Mouse (Mus musculus) forebrain, embryonic 16.5 days (tissue): ENCODE data around the gene Pramel7. TPM values are rescaled to one million over a fixed set of nuclear protein-coding genes. Genes with fewer than 3 reads are reported as not detected.

Experiments used
- ATAC-seq: fragments of 200-750 bp; cut with Nextera tagmentation; 2 replicates; pipeline ENCODE4 v1.8.0; 2017; ENCODE audit warnings: mild to moderate bottlenecking, moderate library complexity
- H3K27ac ChIP-seq: fragments of 300-500 bp; sonication (generic); 2 replicates; pipeline ENCODE4 v1.5.1; 2014; ENCODE audit warnings: low read length, control low read depth
- H3K27me3 ChIP-seq: fragments of 300-500 bp; sonication (generic); replicated peaks from 2 replicates; pipeline ENCODE4 v1.6.1; 2014; ENCODE audit warnings: low read length; ENCODE audit not compliant: control insufficient read depth, insufficient read depth
- H3K36me3 ChIP-seq: fragments of 300-500 bp; sonication (generic); 2 replicates; pipeline ENCODE4 v1.6.1; 2014; ENCODE audit not compliant: control insufficient read depth, insufficient read depth
- H3K4me1 ChIP-seq: fragments of 300-500 bp; sonication (generic); replicated peaks from 2 replicates; pipeline ENCODE4 v1.6.1; 2014; ENCODE audit warnings: low read length; ENCODE audit not compliant: control insufficient read depth, insufficient read depth
- H3K4me2 ChIP-seq: fragments of 300-500 bp; sonication (generic); 2 replicates; pipeline ENCODE4 v1.6.1; 2014; ENCODE audit warnings: mild to moderate bottlenecking, low read length, control low read depth
- H3K4me3 ChIP-seq: fragments of 300-500 bp; sonication (generic); replicated peaks from 2 replicates; pipeline ENCODE4 v1.5.1; 2014; ENCODE audit warnings: mild to moderate bottlenecking, low read length, control low read depth
- H3K9ac ChIP-seq: fragments of 300-500 bp; sonication (generic); replicated peaks from 2 replicates; pipeline ENCODE4 v1.6.1; 2014; ENCODE audit warnings: low read depth, low read length, control low read depth
- H3K9me3 ChIP-seq: fragments of 300-500 bp; sonication (generic); 2 replicates; pipeline ENCODE4 v1.6.1; 2016; ENCODE audit warnings: low read length; ENCODE audit not compliant: control insufficient read depth
- WGBS: fragments of 180-500 bp; shearing (Covaris S2); extraction: QIAGEN DNeasy Blood & Tissue Kit; methylation state at CpG from one replicate; pipeline ENCODE4 v1.1.7; 2014; 5-methylcytosine and 5-hydroxymethylcytosine counted together
- polyA plus RNA-seq: library from polyadenylated mRNA; unstranded; fragments of >200 nt; fragmentation: Nextera tagmentation; extraction: Ambion mirVana; gene quantifications from 2 replicates; pipeline ENCODE4 v1.2.1, GENCODE M21; 2015

Gene Pramel7
- polyA plus RNA-seq, 1 experiment from 2014 or later: not detected

- Histone ChIP-seq H3K36me3 (no peaks in the 10 kb centered on the region), H3K9me3 (no peaks in the 10 kb centered on the region), H3K4me3 (no peak within 1 kb of the TSS), H3K27ac (no peak within 1 kb of the TSS), H3K4me1 (no peaks in the 10 kb centered on the region), H3K9ac (no peak within 1 kb of the TSS), H3K4me2 (no peak within 1 kb of the TSS), H3K27me3 (no peaks in the 10 kb centered on the region)
- no peak for ATAC-seq
- WGBS: 88% methylated on average over 6 of the region's 6 CpGs
Observed at GRCm38 (mm10) chr2:87506265-87506664, 9.4 kb upstream of the Pramel7 start, which contains the start of gene Pramel6. Gene Pramel6, plus strand, starts transcription at chr2:87506565.

GRCm38 (mm10) chr2:87482276-87482675 is 14.6 kb downstream of the Pramel7 start:
- Histone ChIP-seq H3K27ac (no peak overlapping the region), H3K9ac (no peak overlapping the region), H3K27me3 (no peaks in the 10 kb centered on the region), H3K9me3 (no peaks in the 10 kb centered on the region), H3K4me3 (no peak overlapping the region), H3K4me2 (no peak overlapping the region), H3K36me3 (no peaks in the 10 kb centered on the region), H3K4me1 (no peaks in the 10 kb centered on the region)
- no peak for ATAC-seq
- 73% methylated on average over 2 of the region's 2 CpGs for WGBS

GRCm38 (mm10) chr2:87481158-87481557 is 15.7 kb downstream of the Pramel7 start:
- no peaks in the 10 kb centered on the region for H3K36me3 ChIP-seq
- H3K27me3 ChIP-seq: no peaks in the 10 kb centered on the region
- no peak overlapping the region for H3K4me3 ChIP-seq
- no peak overlapping the region for H3K9ac ChIP-seq
- H3K4me2 ChIP-seq: no peak overlapping the region
- H3K9me3 ChIP-seq: no peaks in the 10 kb centered on the region
- whole genome bisulfite sequencing: 86% methylated on average over 4 of the region's 4 CpGs
- H3K4me1 ChIP-seq: no peaks in the 10 kb centered on the region
- ATAC-seq: no peak
- no peak overlapping the region for H3K27ac ChIP-seq

GRCm38 (mm10) chr2:87480207-87480606 is 16.7 kb downstream of the Pramel7 start:
- Histone ChIP-seq H3K27ac (no peak overlapping the region), H3K4me1 (no peaks in the 10 kb centered on the region), H3K9ac (no peak overlapping the region), H3K9me3 (no peaks in the 10 kb centered on the region), H3K27me3 (no peaks in the 10 kb centered on the region), H3K4me3 (no peak overlapping the region), H3K4me2 (no peak overlapping the region), H3K36me3 (no peaks in the 10 kb centered on the region)
- no peak for ATAC-seq

GRCm38 (mm10) chr2:87461769-87462168 is 35.1 kb downstream of the Pramel7 start:
- H3K36me3 ChIP-seq: no peaks in the 10 kb centered on the region
- no peaks in the 10 kb centered on the region for H3K4me1 ChIP-seq
- no peak overlapping the region for H3K4me2 ChIP-seq
- no peak for ATAC-seq
- H3K27me3 ChIP-seq: no peaks in the 10 kb centered on the region
- no peak overlapping the region for H3K27ac ChIP-seq
- WGBS: 96% methylated on average over 4 of the region's 4 CpGs
- H3K9me3 ChIP-seq: no peaks in the 10 kb centered on the region
- no peak overlapping the region for H3K9ac ChIP-seq
- H3K4me3 ChIP-seq: no peak overlapping the region

GRCm38 (mm10) chr2:87453662-87454061 is 43.2 kb downstream of the Pramel7 start, which contains the start of gene Olfr1126:
Gene Olfr1126, plus strand, starts transcription at chr2:87453962.
- H3K4me2 ChIP-seq: no peak within 1 kb of the TSS
- no peaks in the 10 kb centered on the region for H3K4me1 ChIP-seq
- no peak within 1 kb of the TSS for H3K4me3 ChIP-seq
- H3K9ac ChIP-seq: no peak within 1 kb of the TSS
- no peaks in the 10 kb centered on the region for H3K36me3 ChIP-seq
- no peaks in the 10 kb centered on the region for H3K27me3 ChIP-seq
- H3K27ac ChIP-seq: no peak within 1 kb of the TSS
- H3K9me3 ChIP-seq: no peaks in the 10 kb centered on the region
- ATAC-seq: no peak

Other genes with a start within 250 kb of the Pramel7 start
- not detected in 2 replicates for gene Olfr1115, start 249.1 kb downstream of the Pramel7 start, polyA plus RNA-seq
- not detected in 2 replicates for gene Olfr1116, start 229.6 kb downstream of the Pramel7 start, polyA plus RNA-seq
- not detected in 2 replicates for gene Olfr1118, start 189.5 kb downstream of the Pramel7 start, polyA plus RNA-seq
- gene Olfr1120, start 142.3 kb downstream of the Pramel7 start, polyA plus RNA-seq: not detected in 2 replicates
- gene Olfr1121, start 127.2 kb downstream of the Pramel7 start, polyA plus RNA-seq: not detected in 2 replicates
- gene Olfr1122, start 111.2 kb downstream of the Pramel7 start, polyA plus RNA-seq: not detected in 2 replicates
- gene Olfr1123, start 80.5 kb downstream of the Pramel7 start, polyA plus RNA-seq: not detected in 2 replicates
- 0.09 TPM in 1 of 2 replicates, not detected in the other for gene Olfr1124, start 66.8 kb downstream of the Pramel7 start, polyA plus RNA-seq
- not detected in 2 replicates for gene Olfr1126, start 43.1 kb downstream of the Pramel7 start, polyA plus RNA-seq
- not detected in 2 replicates for gene Pramel6, start 9.5 kb upstream of the Pramel7 start, polyA plus RNA-seq
- not detected in 2 replicates for gene Olfr153, start 34.7 kb upstream of the Pramel7 start, polyA plus RNA-seq
- gene Olfr1128, start 48.4 kb upstream of the Pramel7 start, polyA plus RNA-seq: not detected in 2 replicates
- not detected in 2 replicates for gene Olfr1129, start 76.8 kb upstream of the Pramel7 start, polyA plus RNA-seq
- gene Olfr1130, start 109.1 kb upstream of the Pramel7 start, polyA plus RNA-seq: not detected in 2 replicates
- gene Olfr1131, start 130.0 kb upstream of the Pramel7 start, polyA plus RNA-seq: not detected in 2 replicates
- not detected in 2 replicates for gene Olfr1132, start 140.4 kb upstream of the Pramel7 start, polyA plus RNA-seq
- not detected in 2 replicates for gene Olfr1133, start 150.3 kb upstream of the Pramel7 start, polyA plus RNA-seq
- not detected in 2 replicates for gene Olfr1134, start 161.4 kb upstream of the Pramel7 start, polyA plus RNA-seq
- gene Olfr1135, start 176.6 kb upstream of the Pramel7 start, polyA plus RNA-seq: not detected in 2 replicates
- not detected in 2 replicates for gene Olfr1136, start 196.9 kb upstream of the Pramel7 start, polyA plus RNA-seq
- gene Olfr1137, start 216.1 kb upstream of the Pramel7 start, polyA plus RNA-seq: not detected in 2 replicates
- gene Olfr1138, start 242.9 kb upstream of the Pramel7 start, polyA plus RNA-seq: not detected in 2 replicates
- not detected in 2 replicates for gene Olfr1140, start 246.7 kb upstream of the Pramel7 start, polyA plus RNA-seq